Mouse (Mus musculus): ENCODE data around the gene Dram2.

DNA sequence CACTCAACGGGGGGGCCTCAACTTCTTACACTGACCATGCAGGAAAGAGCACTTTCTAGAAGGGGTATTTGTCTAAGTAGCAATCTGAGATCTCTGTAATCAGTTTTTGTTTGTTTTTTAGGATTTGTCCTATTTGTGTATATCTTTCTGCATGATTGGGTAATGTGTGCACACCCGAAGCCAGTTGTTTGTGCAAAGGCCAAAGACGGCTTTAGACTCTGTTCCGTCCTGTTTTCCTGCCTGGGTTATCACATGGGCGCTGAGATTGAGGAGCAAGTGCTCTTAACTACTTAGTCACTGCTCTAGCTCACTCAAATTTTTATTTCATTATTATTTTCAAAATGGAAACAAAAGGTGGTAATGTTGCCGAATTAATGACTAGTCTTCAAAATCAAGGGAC lies 32.6 kb upstream of the Dram2 start:
- TF ChIP-seq CTCF (IDR thresholded peaks at IDR 0.05; ENCODE audit: borderline replicate concordance, extremely low read depth, insufficient read depth, insufficient read length) (no peak), POLR2A (IDR thresholded peaks at IDR 0.05; ENCODE audit: borderline replicate concordance, extremely low read depth, insufficient read depth, insufficient read length, poor library complexity, severe bottlenecking) (no peak)
